Mouse (Mus musculus) embryonic facial prominence, embryonic 12.5 days (tissue): ENCODE data around the gene Ptbp1. TPM values are rescaled to one million over a fixed set of nuclear protein-coding genes. Genes with fewer than 3 reads are reported as not detected.

Experiments
- ATAC-seq: fragments of 200-750 bp; cut with Nextera tagmentation; 2 replicates; pipeline ENCODE4 v1.8.0; 2017; ENCODE audit not compliant: insufficient number of reproducible peaks, insufficient read depth, low FRiP score, low TSS enrichment
- H3K27ac ChIP-seq: fragments of 300-500 bp; sonication (generic); 2 replicates; pipeline ENCODE4 v1.5.1; 2016; ENCODE audit warnings: mild to moderate bottlenecking
- H3K27me3 ChIP-seq: fragments of 300-500 bp; sonication (generic); 2 replicates; pipeline ENCODE4 v1.6.1; 2016; ENCODE audit warnings: mild to moderate bottlenecking, moderate library complexity
- H3K36me3 ChIP-seq: fragments of 300-500 bp; sonication (generic); 2 replicates; pipeline ENCODE4 v1.6.1; 2016; ENCODE audit warnings: mild to moderate bottlenecking
- H3K4me1 ChIP-seq: fragments of 300-500 bp; sonication (generic); 2 replicates; pipeline ENCODE4 v1.6.1; 2016
- H3K4me2 ChIP-seq: fragments of 300-500 bp; sonication (generic); replicated peaks from 2 replicates; pipeline ENCODE4 v1.6.1; 2016; ENCODE audit warnings: mild to moderate bottlenecking, moderate library complexity
- H3K4me3 ChIP-seq: fragments of 300-500 bp; sonication (generic); 2 replicates; pipeline ENCODE4 v1.5.1; 2016; ENCODE audit warnings: mild to moderate bottlenecking
- H3K9ac ChIP-seq: fragments of 300-500 bp; sonication (generic); 2 replicates; pipeline ENCODE4 v1.6.1; 2016; ENCODE audit warnings: mild to moderate bottlenecking, moderate library complexity
- H3K9me3 ChIP-seq: fragments of 300-500 bp; sonication (generic); 2 replicates; pipeline ENCODE4 v1.6.1; 2016; ENCODE audit warnings: mild to moderate bottlenecking, moderate library complexity
- WGBS: fragments of 180-500 bp; shearing (Covaris S2); methylation state at CpG from one replicate; pipeline ENCODE4 v1.1.7; 2016; 5-methylcytosine and 5-hydroxymethylcytosine counted together
- polyA plus RNA-seq: library from polyadenylated mRNA; unstranded; fragments of >200 nt; fragmentation: Nextera tagmentation; extraction: Ambion mirVana; gene quantifications from 2 replicates; pipeline ENCODE4 v1.2.1, GENCODE M21; 2016

The Ptbp1 gene
- 352 and 363 TPM in 2 replicates for polyA plus RNA-seq

- Histone ChIP-seq H3K9me3 (no peaks in the 10 kb centered on the region), H3K4me3 (peak within 1 kb of the TSS; percentile 99), H3K4me2 (peak within 1 kb of the TSS; percentile 99), H3K27me3 (no peaks in the 10 kb centered on the region), H3K27ac (peak within 1 kb of the TSS; percentile 100), H3K4me1 (peaks cover 54% of the 10 kb centered on the region), H3K36me3 (peaks cover 25% of the 10 kb centered on the region), H3K9ac (peak within 1 kb of the TSS; percentile 100)
- WGBS = under 1% methylated on average over 75 of the region's 75 CpGs
- ATAC-seq = peak; percentile 89
Measured at GRCm38 (mm10) chr10:79853860-79854795, at the start of gene Ptbp1. Ptbp1 (plus strand) TSS chr10:79854427.

DNA sequence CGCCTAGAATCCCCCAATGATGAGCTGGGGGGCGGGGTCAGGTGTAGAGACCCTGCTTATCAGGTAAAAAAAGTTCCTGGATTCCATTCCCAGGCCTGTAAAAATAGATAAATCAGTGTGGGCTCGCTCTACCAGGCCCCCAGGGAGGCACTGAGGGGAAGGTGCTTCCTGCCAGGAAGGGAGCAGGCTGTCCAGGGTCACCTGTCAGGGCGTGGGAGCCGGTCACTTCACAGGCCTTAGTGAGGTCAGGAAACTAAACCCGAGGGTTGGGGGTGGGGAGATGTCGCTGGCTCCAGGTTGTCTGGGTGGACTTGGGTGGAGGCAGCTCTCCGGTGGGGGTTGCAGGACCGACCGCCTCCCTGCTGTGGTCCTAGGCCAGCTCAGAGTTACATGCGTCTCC, 48.6 kb upstream of the Ptbp1 start:
- H3K27ac ChIP-seq = peak overlapping the region; percentile 32; the same call in 1 of the 2 replicates
- no peaks in the 10 kb centered on the region for H3K27me3 ChIP-seq
- no peak overlapping the region for H3K9ac ChIP-seq
- no peak overlapping the region for H3K4me2 ChIP-seq
- WGBS = 54% methylated on average over 11 of the region's 11 CpGs
- peaks cover 26% of the 10 kb centered on the region for H3K36me3 ChIP-seq
- H3K4me3 ChIP-seq = no peak overlapping the region
- ATAC-seq = no peak
- peaks cover 40% of the 10 kb centered on the region for H3K4me1 ChIP-seq
- H3K9me3 ChIP-seq = no peaks in the 10 kb centered on the region

GRCm38 (mm10) chr10:79806331-79806730, 47.9 kb upstream of the Ptbp1 start:
- Histone ChIP-seq H3K4me1 (peaks cover 40% of the 10 kb centered on the region), H3K27ac (peak overlapping the region; percentile 32; the same call in 1 of the 2 replicates), H3K27me3 (no peaks in the 10 kb centered on the region), H3K9me3 (no peaks in the 10 kb centered on the region), H3K9ac (no peak overlapping the region), H3K36me3 (peaks cover 33% of the 10 kb centered on the region), H3K4me2 (no peak overlapping the region), H3K4me3 (no peak overlapping the region)
- no peak for ATAC-seq
- WGBS = 86% methylated on average over 9 of the region's 9 CpGs

- Histone ChIP-seq H3K36me3 (peaks cover 39% of the 10 kb centered on the region), H3K4me1 (peaks cover 34% of the 10 kb centered on the region), H3K4me2 (no peak overlapping the region), H3K9me3 (no peaks in the 10 kb centered on the region), H3K9ac (no peak overlapping the region), H3K4me3 (no peak overlapping the region), H3K27me3 (no peaks in the 10 kb centered on the region), H3K27ac (peak overlapping the region; percentile 47; the same call in 1 of the 2 replicates)
- ATAC-seq = no peak
- WGBS = 82% methylated on average over 10 of the region's 10 CpGs
Measured at GRCm38 (mm10) chr10:79806972-79807371, 47.3 kb upstream of the Ptbp1 start.

GRCm38 (mm10) chr10:79807826-79808225, 46.4 kb upstream of the Ptbp1 start:
- no peak overlapping the region for H3K4me2 ChIP-seq
- H3K27me3 ChIP-seq = no peaks in the 10 kb centered on the region
- ATAC-seq = no peak
- peaks cover 45% of the 10 kb centered on the region for H3K36me3 ChIP-seq
- WGBS = 40% methylated on average over 11 of the region's 11 CpGs
- H3K4me3 ChIP-seq = no peak overlapping the region
- H3K4me1 ChIP-seq = peaks cover 26% of the 10 kb centered on the region
- H3K27ac ChIP-seq = peak overlapping the region; percentile 55
- no peak overlapping the region for H3K9ac ChIP-seq
- no peaks in the 10 kb centered on the region for H3K9me3 ChIP-seq

DNA sequence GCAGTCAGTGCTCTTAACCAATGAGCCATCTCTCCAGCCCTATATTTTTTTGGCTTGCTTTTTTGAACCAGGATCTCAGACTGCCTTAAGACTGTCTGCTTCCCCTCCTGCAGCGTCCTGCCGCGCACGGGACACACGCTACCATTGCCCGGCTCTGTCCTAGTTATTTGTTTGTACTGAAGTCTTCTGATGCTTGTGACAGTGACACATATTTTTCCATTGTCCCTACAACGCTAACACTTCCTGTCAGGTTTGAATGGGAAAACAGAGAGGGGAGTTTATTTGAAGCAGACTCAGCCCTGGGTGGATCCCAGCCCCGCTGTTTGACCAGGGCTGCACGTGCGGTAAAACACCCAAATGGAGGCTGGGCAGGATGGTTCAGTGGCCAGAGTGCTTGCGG, 45.5 kb upstream of the Ptbp1 start:
- H3K27ac ChIP-seq = peak overlapping the region; percentile 55
- H3K4me1 ChIP-seq = peaks cover 17% of the 10 kb centered on the region
- no peaks in the 10 kb centered on the region for H3K9me3 ChIP-seq
- no peak for ATAC-seq
- WGBS = 88% methylated on average over 11 of the region's 11 CpGs
- no peak overlapping the region for H3K9ac ChIP-seq
- no peaks in the 10 kb centered on the region for H3K27me3 ChIP-seq
- no peak overlapping the region for H3K4me3 ChIP-seq
- peaks cover 45% of the 10 kb centered on the region for H3K36me3 ChIP-seq
- no peak overlapping the region for H3K4me2 ChIP-seq

GRCm38 (mm10) chr10:79811736-79812637, 42.2 kb upstream of the Ptbp1 start:
- 0 out of 2 replicates have a peak, but pooled peaks cover 4% of the 10 kb centered on the region for H3K4me1 ChIP-seq
- no peak overlapping the region for H3K4me3 ChIP-seq
- H3K36me3 ChIP-seq = peaks cover 65% of the 10 kb centered on the region
- H3K27me3 ChIP-seq = no peaks in the 10 kb centered on the region
- no peak overlapping the region for H3K4me2 ChIP-seq
- no peaks in the 10 kb centered on the region for H3K9me3 ChIP-seq
- WGBS = 27% methylated on average over 15 of the region's 15 CpGs
- H3K27ac ChIP-seq = no peak overlapping the region
- no peak; the same call in 1 of the 2 replicates for ATAC-seq
- no peak overlapping the region for H3K9ac ChIP-seq

GRCm38 (mm10) chr10:79814271-79814842, 39.9 kb upstream of the Ptbp1 start:
- no peaks in the 10 kb centered on the region for H3K4me1 ChIP-seq
- H3K27ac ChIP-seq = no peak overlapping the region
- ATAC-seq = no peak
- no peaks in the 10 kb centered on the region for H3K27me3 ChIP-seq
- H3K4me2 ChIP-seq = no peak overlapping the region
- H3K4me3 ChIP-seq = no peak overlapping the region
- WGBS = 84% methylated on average over 5 of the region's 5 CpGs
- no peaks in the 10 kb centered on the region for H3K9me3 ChIP-seq
- peaks cover 62% of the 10 kb centered on the region for H3K36me3 ChIP-seq
- H3K9ac ChIP-seq = no peak overlapping the region

GRCm38 (mm10) chr10:79815671-79816494, 38.3 kb upstream of the Ptbp1 start:
- Histone ChIP-seq H3K4me1 (no peaks in the 10 kb centered on the region), H3K27ac (0 out of 2 replicates have a peak overlapping the region, but pooled peaks have one; percentile 1), H3K4me3 (no peak overlapping the region), H3K9me3 (no peaks in the 10 kb centered on the region), H3K9ac (no peak overlapping the region), H3K27me3 (no peaks in the 10 kb centered on the region), H3K36me3 (peaks cover 60% of the 10 kb centered on the region), H3K4me2 (no peak overlapping the region)
- WGBS = 90% methylated on average over 12 of the region's 12 CpGs
- ATAC-seq = no peak

- no peak overlapping the region for H3K9ac ChIP-seq
- H3K36me3 ChIP-seq = peaks cover 49% of the 10 kb centered on the region
- peaks cover 5% of the 10 kb centered on the region; the same call in 1 of the 2 replicates for H3K4me1 ChIP-seq
- H3K9me3 ChIP-seq = no peaks in the 10 kb centered on the region
- no peaks in the 10 kb centered on the region for H3K27me3 ChIP-seq
- H3K4me2 ChIP-seq = no peak overlapping the region
- 78% methylated on average over 2 of the region's 2 CpGs for WGBS
- no peak for ATAC-seq
- no peak overlapping the region for H3K27ac ChIP-seq
- no peak overlapping the region for H3K4me3 ChIP-seq
Measured at GRCm38 (mm10) chr10:79817111-79817510, 37.1 kb upstream of the Ptbp1 start.
